Mouse (Mus musculus): ENCODE measurements at regions not wholly inside any gene's neighbourhood (a gene's known extent, or its start where the extent isn't known, plus 50 kb on each side); places are given as distances from the start of the nearest gene placed in this dataset.

DNA sequence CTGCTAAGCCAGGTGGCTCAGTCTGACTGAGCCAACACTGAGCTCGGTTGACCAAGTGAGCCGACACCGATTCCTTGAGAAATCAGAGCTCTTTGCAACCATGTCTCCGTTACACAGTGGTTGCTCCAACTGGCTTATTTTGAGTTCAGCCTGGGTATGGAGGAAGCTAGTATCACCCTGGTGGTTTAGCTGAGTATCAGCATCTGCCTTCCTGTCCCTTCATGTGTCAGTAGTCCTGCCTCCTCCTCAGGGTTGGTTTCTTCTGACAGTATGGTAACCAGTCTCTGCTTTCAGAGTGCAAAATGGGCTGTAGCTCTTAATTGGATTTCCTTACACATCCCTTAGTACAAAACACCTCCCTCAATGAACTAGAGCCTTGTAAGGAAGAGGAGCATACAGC lies 66.2 kb upstream of the Foxn3 start:
- no peak for TF ChIP-seq CTCF (IDR thresholded peaks at IDR 0.05; ENCODE audit: borderline replicate concordance, extremely low read depth, insufficient read depth, insufficient read length)
- no peak for TF ChIP-seq POLR2A (IDR thresholded peaks at IDR 0.05; ENCODE audit: borderline replicate concordance, extremely low read depth, insufficient read depth, insufficient read length, poor library complexity, severe bottlenecking)

All from brain, embryonic 14.5 days (tissue).